Mouse (Mus musculus) intestine, embryonic 14.5 days (tissue): ENCODE measurements at regions not wholly inside any gene's neighbourhood (a gene's known extent, or its start where the extent isn't known, plus 50 kb on each side); places are given as distances from the start of the nearest gene placed in this dataset.

ENCODE experiments used
- ATAC-seq: fragments of 200-750 bp; cut with Nextera tagmentation; replicated peaks from 2 replicates; pipeline ENCODE4 v1.8.0; 2017; ENCODE audit warnings: low read depth, moderate number of reproducible peaks, moderate TSS enrichment, moderate library complexity; ENCODE audit not compliant: low FRiP score, low TSS enrichment
- DNase-seq: peaks from one replicate; pipeline ENCODE4 v3.0.0-alpha.2; 2018; ENCODE audit warnings: low spot score
- H3K27ac ChIP-seq: fragments of 300-500 bp; sonication (generic); 2 replicates; pipeline ENCODE4 v1.5.1; 2014; ENCODE audit warnings: low read depth, mild to moderate bottlenecking, control low read depth
- H3K27me3 ChIP-seq: fragments of 300-500 bp; sonication (generic); replicated peaks from 2 replicates; pipeline ENCODE4 v1.6.1; 2014; ENCODE audit warnings: low read length, control low read depth; ENCODE audit not compliant: control insufficient read depth, insufficient read depth
- H3K36me3 ChIP-seq: fragments of 300-500 bp; sonication (generic); 2 replicates; pipeline ENCODE4 v1.6.1; 2014; ENCODE audit warnings: low read length, control low read depth; ENCODE audit not compliant: control insufficient read depth, insufficient read depth
- H3K4me1 ChIP-seq: fragments of 300-500 bp; sonication (generic); replicated peaks from 2 replicates; pipeline ENCODE4 v1.6.1; 2014; ENCODE audit warnings: low read length, control low read depth, mixed read lengths; ENCODE audit not compliant: control insufficient read depth, insufficient read depth
- H3K4me2 ChIP-seq: fragments of 300-500 bp; sonication (generic); 2 replicates; pipeline ENCODE4 v1.6.1; 2014; ENCODE audit warnings: low read length
- H3K4me3 ChIP-seq: fragments of 300-500 bp; sonication (generic); 2 replicates; pipeline ENCODE4 v1.5.1; 2014; ENCODE audit warnings: low read depth, low read length, control low read depth, mixed read lengths
- H3K9ac ChIP-seq: fragments of 300-500 bp; sonication (generic); 2 replicates; pipeline ENCODE4 v1.6.1; 2014; ENCODE audit warnings: mild to moderate bottlenecking, low read length
- H3K9me3 ChIP-seq: fragments of 300-500 bp; sonication (generic); 2 replicates; pipeline ENCODE4 v1.6.1; 2016; ENCODE audit warnings: low read length, control low read depth; ENCODE audit not compliant: control insufficient read depth
- WGBS: fragments of 180-500 bp; shearing (Covaris S2); extraction: QIAGEN DNeasy Blood & Tissue Kit; methylation state at CpG from one replicate; pipeline ENCODE4 v1.1.7; 2014; 5-methylcytosine and 5-hydroxymethylcytosine counted together

- no peaks in the 10 kb centered on the region for H3K4me1 ChIP-seq
- no peak overlapping the region for H3K27ac ChIP-seq
- 92% methylated on average over 1 of the region's 1 CpGs for WGBS
Measured at GRCm38 (mm10) chr9:17294327-17294726, 793.2 kb upstream of the Fat3 start.

GRCm38 (mm10) chr9:17288790-17289596 lies 787.9 kb upstream of the Fat3 start:
- Histone ChIP-seq H3K4me3 (no peak overlapping the region), H3K4me2 (no peak overlapping the region), H3K27ac (no peak overlapping the region), H3K36me3 (no peaks in the 10 kb centered on the region), H3K9me3 (no peaks in the 10 kb centered on the region), H3K27me3 (no peaks in the 10 kb centered on the region; the same call in 1 of the 2 replicates), H3K9ac (no peak overlapping the region), H3K4me1 (no peaks in the 10 kb centered on the region)
- no peak for ATAC-seq
- no peak for DNase-seq
- WGBS: 27% methylated on average over 6 of the region's 6 CpGs

More at GRCm38 (mm10) chr9:17294327-17294726, 793.2 kb upstream of the Fat3 start:
- no peaks in the 10 kb centered on the region; the same call in 1 of the 2 replicates for H3K27me3 ChIP-seq
- no peak overlapping the region for H3K4me3 ChIP-seq
- DNase-seq (no peak), ATAC-seq (no peak)
- H3K4me2 ChIP-seq: no peak overlapping the region
- no peak overlapping the region for H3K9ac ChIP-seq
- H3K9me3 ChIP-seq: no peaks in the 10 kb centered on the region
- H3K36me3 ChIP-seq: no peaks in the 10 kb centered on the region

GRCm38 (mm10) chr9:17279334-17279990 lies 778.4 kb upstream of the Fat3 start:
- no peaks in the 10 kb centered on the region for H3K36me3 ChIP-seq
- H3K4me2 ChIP-seq: no peak overlapping the region
- no peaks in the 10 kb centered on the region for H3K27me3 ChIP-seq
- H3K27ac ChIP-seq: no peak overlapping the region
- no peak overlapping the region for H3K9ac ChIP-seq
- H3K4me3 ChIP-seq: no peak overlapping the region
- 76% methylated on average over 4 of the region's 4 CpGs for WGBS
- H3K9me3 ChIP-seq: no peaks in the 10 kb centered on the region
- no peak for DNase-seq
- H3K4me1 ChIP-seq: no peaks in the 10 kb centered on the region
- ATAC-seq: no peak

GRCm38 (mm10) chr9:17272616-17273015 lies 771.5 kb upstream of the Fat3 start:
- no peak for ATAC-seq
- no peaks in the 10 kb centered on the region for H3K4me1 ChIP-seq
- H3K9me3 ChIP-seq: no peaks in the 10 kb centered on the region
- H3K4me3 ChIP-seq: no peak overlapping the region
- H3K27me3 ChIP-seq: no peaks in the 10 kb centered on the region
- no peak overlapping the region for H3K27ac ChIP-seq
- no peak overlapping the region for H3K4me2 ChIP-seq
- no peak for DNase-seq
- no peak overlapping the region for H3K9ac ChIP-seq
- 57% methylated on average over 2 of the region's 2 CpGs for WGBS
- H3K36me3 ChIP-seq: no peaks in the 10 kb centered on the region

GRCm38 (mm10) chr9:17269624-17270023 lies 768.5 kb upstream of the Fat3 start:
- Histone ChIP-seq H3K4me2 (no peak overlapping the region), H3K4me3 (no peak overlapping the region), H3K9ac (no peak overlapping the region), H3K27me3 (no peaks in the 10 kb centered on the region), H3K4me1 (no peaks in the 10 kb centered on the region), H3K27ac (no peak overlapping the region), H3K36me3 (no peaks in the 10 kb centered on the region), H3K9me3 (no peaks in the 10 kb centered on the region)
- 64% methylated on average over 1 of the region's 1 CpGs for WGBS
- DNase-seq: no peak
- ATAC-seq: no peak

GRCm38 (mm10) chr9:17257148-17257547 lies 756.1 kb upstream of the Fat3 start:
- no peaks in the 10 kb centered on the region for H3K4me1 ChIP-seq
- H3K4me3 ChIP-seq: no peak overlapping the region
- H3K36me3 ChIP-seq: no peaks in the 10 kb centered on the region
- no peak overlapping the region for H3K9ac ChIP-seq
- DNase-seq: no peak
- H3K9me3 ChIP-seq: no peaks in the 10 kb centered on the region
- H3K27me3 ChIP-seq: no peaks in the 10 kb centered on the region
- WGBS: 89% methylated on average over 1 of the region's 1 CpGs
- H3K4me2 ChIP-seq: no peak overlapping the region
- no peak for ATAC-seq
- H3K27ac ChIP-seq: no peak overlapping the region

- H3K9ac ChIP-seq: no peak overlapping the region
- WGBS: 75% methylated on average over 4 of the region's 4 CpGs
- no peaks in the 10 kb centered on the region for H3K36me3 ChIP-seq
- DNase-seq (no peak), ATAC-seq (0 out of 2 replicates have a peak, but pooled peaks have one; percentile 9)
- no peak overlapping the region for H3K4me2 ChIP-seq
- H3K4me3 ChIP-seq: no peak overlapping the region
- no peaks in the 10 kb centered on the region for H3K4me1 ChIP-seq
- H3K27ac ChIP-seq: no peak overlapping the region
- H3K9me3 ChIP-seq: no peaks in the 10 kb centered on the region
- H3K27me3 ChIP-seq: no peaks in the 10 kb centered on the region
Measured at GRCm38 (mm10) chr9:17227091-17227481, 726.0 kb upstream of the Fat3 start.

GRCm38 (mm10) chr9:17226475-17227090 lies 725.5 kb upstream of the Fat3 start:
- Histone ChIP-seq H3K9me3 (no peaks in the 10 kb centered on the region), H3K4me3 (no peak overlapping the region), H3K9ac (no peak overlapping the region), H3K4me2 (no peak overlapping the region), H3K27me3 (no peaks in the 10 kb centered on the region), H3K4me1 (no peaks in the 10 kb centered on the region), H3K27ac (no peak overlapping the region), H3K36me3 (no peaks in the 10 kb centered on the region)
- ATAC-seq: peak; percentile 86
- WGBS: 61% methylated on average over 3 of the region's 3 CpGs
- DNase-seq: no peak
